Mouse (Mus musculus): ENCODE results near the gene Slc4a10. TPM values are rescaled to one million over a fixed set of nuclear protein-coding genes. Genes with fewer than 3 reads are reported as not detected.

Slc4a10 gene
- total and polyA plus RNA-seq, 2 experiments from 2014 or later: 16.4 to 55.5 TPM

DNA sequence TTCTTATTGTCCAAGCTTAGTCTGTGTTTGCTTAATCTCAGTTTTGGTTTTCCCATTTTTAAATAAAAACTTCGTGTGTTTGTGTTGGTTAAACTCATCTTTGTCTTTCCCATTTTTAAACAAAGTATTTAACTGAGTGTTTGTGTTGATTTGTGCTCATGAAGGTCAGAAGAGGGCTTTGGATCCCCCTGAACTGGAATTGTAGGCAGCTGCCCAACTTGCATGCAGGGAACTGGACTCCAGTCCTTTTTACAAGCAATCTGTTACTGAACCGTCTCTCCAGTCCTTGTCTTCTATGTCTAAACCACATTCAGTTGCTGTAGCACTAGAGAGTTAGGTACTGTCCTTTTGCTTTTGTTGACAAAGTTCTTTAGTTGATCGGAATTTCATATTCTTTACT is 41.3 kb downstream of the Slc4a10 start:
- no peaks in the 10 kb centered on the region for H3K36me3 ChIP-seq (ENCODE audit: insufficient read depth)
- H3K4me3 ChIP-seq (ENCODE audit: low read depth, low read length): no peak overlapping the region
- no peaks in the 10 kb centered on the region for H3K27me3 ChIP-seq (ENCODE audit: insufficient read depth, low read length)
- H3K4me1 ChIP-seq (ENCODE audit: insufficient read depth): no peaks in the 10 kb centered on the region
- no peak overlapping the region for H3K4me2 ChIP-seq (ENCODE audit: low read depth)
- H3K27ac ChIP-seq (ENCODE audit: low read depth, low read length): no peak overlapping the region
- no peak for TF ChIP-seq CTCF (IDR thresholded peaks at IDR 0.05; ENCODE audit: low read depth)
- WGBS: 59% methylated on average over 3 of the region's 3 CpGs
- DNase-seq: no peak
- no peak for ATAC-seq
- no peak overlapping the region for H3K9ac ChIP-seq
- no peaks in the 10 kb centered on the region for H3K9me3 ChIP-seq (ENCODE audit: low read length)

DNA sequence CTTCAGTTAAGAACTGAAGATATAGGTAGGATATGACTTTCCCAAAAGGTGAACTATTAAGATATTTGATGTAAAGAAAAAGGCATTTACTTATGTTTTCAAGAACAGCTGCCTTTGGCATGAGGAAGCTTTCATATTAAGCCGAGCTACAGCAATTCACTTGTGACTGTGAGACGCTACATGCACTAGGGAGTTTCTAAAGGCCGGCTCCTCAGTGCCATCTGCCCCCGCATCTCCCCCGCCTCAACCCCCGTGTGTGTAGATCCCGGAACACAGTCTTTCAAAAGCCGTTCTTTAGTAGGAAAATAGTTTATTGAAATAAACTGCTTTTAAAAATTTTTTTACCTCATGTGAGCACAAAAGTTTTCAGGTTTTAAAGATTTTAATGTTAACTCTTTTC is 42.5 kb downstream of the Slc4a10 start:
- no peak for TF ChIP-seq CTCF (IDR thresholded peaks at IDR 0.05; ENCODE audit: low read depth)
- Histone ChIP-seq H3K9me3 (ENCODE audit: low read length) (no peaks in the 10 kb centered on the region), H3K4me3 (ENCODE audit: low read depth, low read length) (peak overlapping the region; percentile 16; the same call in 1 of the 2 replicates), H3K36me3 (ENCODE audit: insufficient read depth) (no peaks in the 10 kb centered on the region), H3K27ac (ENCODE audit: low read depth, low read length) (no peak overlapping the region), H3K9ac (no peak overlapping the region), H3K4me1 (ENCODE audit: insufficient read depth) (no peaks in the 10 kb centered on the region), H3K27me3 (ENCODE audit: insufficient read depth, low read length) (no peaks in the 10 kb centered on the region), H3K4me2 (ENCODE audit: low read depth) (peak overlapping the region; percentile 39)
- WGBS: 23% methylated on average over 8 of the region's 8 CpGs
- ATAC-seq (no peak), DNase-seq (peak; percentile 30)

DNA sequence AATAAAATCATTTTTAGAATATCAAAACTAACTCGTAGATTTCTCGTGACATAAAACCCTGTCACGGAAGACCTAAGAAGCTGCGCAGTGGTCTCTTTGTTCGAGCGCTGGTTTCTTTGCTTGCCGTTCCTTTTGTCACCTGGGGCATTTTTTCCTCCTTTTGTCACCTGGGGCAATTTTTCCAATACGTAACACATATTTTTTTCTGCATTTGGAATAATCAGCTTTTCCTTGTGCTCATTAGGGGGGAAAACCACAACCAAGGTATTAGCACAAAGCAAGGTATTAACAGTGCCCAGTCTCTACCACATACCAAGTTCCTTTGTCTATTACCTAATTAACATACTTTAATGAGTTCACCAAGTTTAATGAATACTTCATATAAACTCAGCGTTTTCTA is 42.9 kb downstream of the Slc4a10 start:
- H3K9ac ChIP-seq: peak overlapping the region; percentile 23
- H3K27ac ChIP-seq (ENCODE audit: low read depth, low read length): no peak overlapping the region
- TF ChIP-seq CTCF (IDR thresholded peaks at IDR 0.05; ENCODE audit: low read depth): no peak
- WGBS: 19% methylated on average over 9 of the region's 9 CpGs
- no peaks in the 10 kb centered on the region for H3K36me3 ChIP-seq (ENCODE audit: insufficient read depth)
- H3K9me3 ChIP-seq (ENCODE audit: low read length): no peaks in the 10 kb centered on the region
- DNase-seq (peak; percentile 51), ATAC-seq (no peak; the same call in 1 of the 2 replicates)
- H3K4me3 ChIP-seq (ENCODE audit: low read depth, low read length): peak overlapping the region; percentile 16
- H3K4me1 ChIP-seq (ENCODE audit: insufficient read depth): no peaks in the 10 kb centered on the region
- no peaks in the 10 kb centered on the region for H3K27me3 ChIP-seq (ENCODE audit: insufficient read depth, low read length)
- H3K4me2 ChIP-seq (ENCODE audit: low read depth): peak overlapping the region; percentile 39

DNA sequence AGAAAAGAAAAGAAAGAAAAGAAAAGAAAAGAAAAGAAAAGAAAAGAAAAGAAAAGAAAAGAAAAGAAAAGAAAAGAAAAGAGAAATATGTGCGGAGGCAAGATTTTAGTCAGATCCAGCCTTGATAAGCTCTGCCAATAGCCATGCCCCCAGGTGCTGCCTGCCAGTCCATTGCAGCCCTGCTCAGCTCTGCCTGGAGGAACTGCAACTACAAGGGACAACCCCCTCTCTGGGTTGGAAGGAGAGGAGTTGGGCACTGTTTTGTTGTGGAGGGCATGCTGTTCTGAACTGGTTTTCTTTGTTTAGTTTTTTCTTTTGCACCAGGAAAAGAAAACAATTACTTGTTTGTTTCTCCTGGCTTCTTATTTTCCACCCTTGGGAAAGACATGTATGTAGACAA is 54.3 kb downstream of the Slc4a10 start:
- ATAC-seq (no peak), DNase-seq (no peak)
- H3K9me3 ChIP-seq (ENCODE audit: low read length): no peaks in the 10 kb centered on the region
- H3K4me2 ChIP-seq (ENCODE audit: low read depth): no peak overlapping the region
- no peak for TF ChIP-seq CTCF (IDR thresholded peaks at IDR 0.05; ENCODE audit: low read depth)
- H3K9ac ChIP-seq: no peak overlapping the region
- no peaks in the 10 kb centered on the region for H3K36me3 ChIP-seq (ENCODE audit: insufficient read depth)
- no peaks in the 10 kb centered on the region for H3K27me3 ChIP-seq (ENCODE audit: insufficient read depth, low read length)
- WGBS: 86% methylated on average over 1 of the region's 1 CpGs
- no peak overlapping the region for H3K27ac ChIP-seq (ENCODE audit: low read depth, low read length)
- no peaks in the 10 kb centered on the region for H3K4me1 ChIP-seq (ENCODE audit: insufficient read depth)
- H3K4me3 ChIP-seq (ENCODE audit: low read depth, low read length): no peak overlapping the region

DNA sequence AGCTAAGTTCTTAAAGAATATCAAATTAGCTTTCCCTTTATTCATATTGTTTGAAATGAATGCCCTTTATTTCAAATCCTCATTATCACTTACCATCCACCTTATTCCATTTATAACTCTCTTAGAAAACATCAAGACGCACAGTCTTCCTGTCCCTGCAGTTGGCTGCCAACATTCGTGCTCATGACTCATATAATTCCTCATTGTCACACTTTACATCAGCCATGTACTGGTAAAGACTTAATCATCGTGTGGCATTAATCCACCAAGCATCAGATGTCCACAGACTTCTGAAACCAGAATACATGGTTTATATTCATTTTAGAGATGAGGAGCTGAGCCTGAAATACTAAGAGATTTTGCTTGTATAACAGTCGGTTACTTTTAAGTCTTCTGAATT is 69.1 kb downstream of the Slc4a10 start:
- TF ChIP-seq CTCF (IDR thresholded peaks at IDR 0.05; ENCODE audit: low read depth): no peak
- no peak for ATAC-seq
- no peak overlapping the region for H3K4me3 ChIP-seq (ENCODE audit: low read depth, low read length)
- no peaks in the 10 kb centered on the region for H3K36me3 ChIP-seq (ENCODE audit: insufficient read depth)
- H3K9me3 ChIP-seq (ENCODE audit: low read length): no peaks in the 10 kb centered on the region
- DNase-seq: no peak
- no peak overlapping the region for H3K9ac ChIP-seq
- WGBS: 79% methylated on average over 4 of the region's 4 CpGs
- H3K27me3 ChIP-seq (ENCODE audit: insufficient read depth, low read length): no peaks in the 10 kb centered on the region
- no peak overlapping the region for H3K4me2 ChIP-seq (ENCODE audit: low read depth)
- no peak overlapping the region for H3K27ac ChIP-seq (ENCODE audit: low read depth, low read length)
- H3K4me1 ChIP-seq (ENCODE audit: insufficient read depth): no peaks in the 10 kb centered on the region

DNA sequence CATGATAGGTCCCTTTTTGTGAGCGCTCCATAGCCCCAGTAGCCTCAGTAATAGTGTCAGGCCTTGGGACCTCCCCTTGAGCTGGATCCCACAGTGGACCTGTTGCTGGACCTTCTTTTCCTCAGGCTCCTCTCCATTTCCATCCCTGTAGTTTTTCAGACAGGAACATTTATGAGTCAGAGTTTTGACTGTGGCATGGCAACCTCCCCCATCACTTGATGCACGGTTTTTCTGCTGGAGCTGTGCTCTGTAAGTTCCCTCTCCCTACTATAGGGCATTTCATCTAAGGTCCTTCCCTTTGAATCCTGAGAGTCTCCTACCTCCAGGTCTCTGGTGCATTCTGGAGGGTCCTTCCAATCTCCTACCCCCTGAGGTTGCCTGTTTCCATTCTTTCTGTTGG is 83.7 kb downstream of the Slc4a10 start:
- Histone ChIP-seq H3K4me1 (ENCODE audit: insufficient read depth) (no peaks in the 10 kb centered on the region), H3K36me3 (ENCODE audit: insufficient read depth) (no peaks in the 10 kb centered on the region), H3K4me3 (ENCODE audit: low read depth, low read length) (no peak overlapping the region), H3K9ac (no peak overlapping the region), H3K9me3 (ENCODE audit: low read length) (no peaks in the 10 kb centered on the region), H3K27ac (ENCODE audit: low read depth, low read length) (no peak overlapping the region), H3K27me3 (ENCODE audit: insufficient read depth, low read length) (no peaks in the 10 kb centered on the region), H3K4me2 (ENCODE audit: low read depth) (no peak overlapping the region)
- TF ChIP-seq CTCF (IDR thresholded peaks at IDR 0.05; ENCODE audit: low read depth): no peak
- DNase-seq: no peak
- 91% methylated on average over 2 of the region's 2 CpGs for WGBS
- ATAC-seq: no peak

DNA sequence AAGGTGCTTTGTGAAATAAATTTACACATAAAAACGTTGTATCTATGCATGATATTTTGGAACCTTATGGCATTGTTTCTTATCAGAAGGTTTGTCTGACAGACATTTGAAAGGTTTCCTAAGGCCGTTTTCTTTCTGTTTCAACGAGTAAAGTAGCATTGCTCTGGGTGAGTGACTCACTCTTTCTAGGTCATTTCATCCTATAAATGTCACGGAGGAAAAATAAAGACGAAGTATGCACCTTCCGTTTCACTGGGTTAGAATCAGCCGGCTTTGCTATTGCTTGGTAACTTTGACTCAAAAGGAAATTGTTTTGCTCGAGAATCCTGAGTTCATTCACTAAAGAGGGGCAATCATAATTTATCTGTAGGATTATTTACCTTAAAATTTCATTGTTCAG is 88.6 kb downstream of the Slc4a10 start:
- no peak for TF ChIP-seq CTCF (IDR thresholded peaks at IDR 0.05; ENCODE audit: low read depth)
- Histone ChIP-seq H3K27me3 (ENCODE audit: insufficient read depth, low read length) (no peaks in the 10 kb centered on the region), H3K4me3 (ENCODE audit: low read depth, low read length) (no peak overlapping the region), H3K4me2 (ENCODE audit: low read depth) (no peak overlapping the region), H3K9me3 (ENCODE audit: low read length) (no peaks in the 10 kb centered on the region), H3K27ac (ENCODE audit: low read depth, low read length) (no peak overlapping the region), H3K4me1 (ENCODE audit: insufficient read depth) (no peaks in the 10 kb centered on the region), H3K36me3 (ENCODE audit: insufficient read depth) (no peaks in the 10 kb centered on the region), H3K9ac (no peak overlapping the region)
- 33% methylated on average over 8 of the region's 8 CpGs for WGBS
- no peak for DNase-seq
- ATAC-seq: no peak

DNA sequence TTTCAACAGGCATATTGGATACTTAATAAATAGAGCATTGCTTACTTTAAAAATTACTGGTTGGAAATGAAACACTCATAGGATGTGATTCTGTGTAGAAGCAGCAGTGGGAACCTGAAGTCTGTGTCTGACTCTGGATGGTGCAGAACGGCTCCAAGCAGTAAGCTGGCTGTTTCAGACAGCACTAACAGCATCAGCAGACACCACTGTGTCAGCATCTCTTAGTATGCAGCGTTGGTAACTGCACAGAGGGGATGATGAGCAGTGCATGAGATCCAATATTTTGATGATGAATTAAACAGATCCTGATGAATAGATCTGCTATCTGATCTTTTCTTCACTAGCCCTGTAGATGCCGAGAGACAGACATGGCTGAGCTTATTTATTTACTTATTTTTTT is 101.4 kb downstream of the Slc4a10 start:
- no peak overlapping the region for H3K9ac ChIP-seq
- no peak overlapping the region for H3K4me2 ChIP-seq (ENCODE audit: low read depth)
- peak; percentile 83 for ATAC-seq
- H3K4me1 ChIP-seq (ENCODE audit: insufficient read depth): no peaks in the 10 kb centered on the region
- no peak overlapping the region for H3K4me3 ChIP-seq (ENCODE audit: low read depth, low read length)
- no peak for TF ChIP-seq CTCF (IDR thresholded peaks at IDR 0.05; ENCODE audit: low read depth)
- peak; percentile 23 for DNase-seq
- H3K27me3 ChIP-seq (ENCODE audit: insufficient read depth, low read length): no peaks in the 10 kb centered on the region
- H3K9me3 ChIP-seq (ENCODE audit: low read length): no peaks in the 10 kb centered on the region
- no peaks in the 10 kb centered on the region for H3K36me3 ChIP-seq (ENCODE audit: insufficient read depth)
- no peak overlapping the region for H3K27ac ChIP-seq (ENCODE audit: low read depth, low read length)
- 49% methylated on average over 3 of the region's 3 CpGs for whole genome bisulfite sequencing

Measured in forebrain, postnatal 0 days (tissue).